Mouse (Mus musculus) myocyte (in vitro differentiated cells): Measurements from ENCODE around the gene Tarbp1.

Experiments
- CEBPB ChIP-seq: IDR thresholded peaks from 2 replicates; pipeline ENCODE4 v1.6.1; 2011; ENCODE audit warnings: mild to moderate bottlenecking, moderate library complexity; ENCODE audit not compliant: poor library complexity, insufficient read depth, severe bottlenecking
- POLR2A ChIP-seq: IDR thresholded peaks from one replicate; pipeline ENCODE4 v1.6.1; 2011; ENCODE audit warnings: low read depth, mild to moderate bottlenecking, control low read depth, moderate library complexity; ENCODE audit not compliant: insufficient read length

DNA sequence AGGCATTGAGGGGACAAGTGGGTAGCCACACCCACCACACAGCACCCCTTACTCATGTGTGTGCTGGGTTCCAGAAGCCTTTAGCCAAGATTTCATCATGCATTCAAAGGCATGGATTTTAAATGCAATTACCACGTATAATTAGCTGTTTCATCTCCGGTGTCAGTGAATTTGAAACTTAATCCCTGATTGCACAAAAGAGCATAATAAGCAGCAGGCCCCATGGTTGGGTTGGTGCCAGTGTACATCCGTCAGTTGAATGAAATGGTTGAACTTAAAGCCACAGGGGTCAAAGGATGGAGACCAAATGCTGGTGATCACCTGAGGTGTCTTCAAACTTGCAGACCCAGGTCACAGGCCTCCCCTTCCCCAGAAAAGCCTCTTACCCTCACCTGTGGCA is 36.0 kb upstream of the Tarbp1 start:
- no peak for TF ChIP-seq CEBPB
- no peak for TF ChIP-seq POLR2A
